Mouse (Mus musculus): ENCODE results near the gene Osmr.
"Not testable (repeated sequence)": the region's sequence is repeated elsewhere in the genome, so short reads cannot be mapped to it uniquely, and the experiment has no call there.

Osmr gene

DNA sequence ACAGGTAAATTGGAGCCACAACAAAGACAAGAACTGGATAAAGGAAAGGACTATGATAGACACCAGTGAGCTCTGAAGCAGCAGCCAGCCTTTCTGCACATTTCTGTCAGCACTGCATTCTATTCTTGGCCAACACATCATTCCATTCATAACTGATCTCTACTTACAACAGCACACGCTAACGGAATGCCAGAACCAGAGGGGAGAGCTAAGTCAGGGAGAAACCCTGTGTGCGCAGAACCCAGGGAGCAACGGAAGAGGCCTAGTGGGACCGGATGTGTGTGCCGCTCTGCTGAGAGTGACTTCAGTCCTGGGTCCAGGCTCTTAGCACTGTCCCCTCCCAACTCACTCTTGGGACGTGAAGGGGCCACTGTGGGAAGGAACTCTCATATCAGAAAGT, 13.2 kb downstream of the Osmr start:
- no peak for DNase-seq (ENCODE audit: low spot score in 2 of 2)

DNA sequence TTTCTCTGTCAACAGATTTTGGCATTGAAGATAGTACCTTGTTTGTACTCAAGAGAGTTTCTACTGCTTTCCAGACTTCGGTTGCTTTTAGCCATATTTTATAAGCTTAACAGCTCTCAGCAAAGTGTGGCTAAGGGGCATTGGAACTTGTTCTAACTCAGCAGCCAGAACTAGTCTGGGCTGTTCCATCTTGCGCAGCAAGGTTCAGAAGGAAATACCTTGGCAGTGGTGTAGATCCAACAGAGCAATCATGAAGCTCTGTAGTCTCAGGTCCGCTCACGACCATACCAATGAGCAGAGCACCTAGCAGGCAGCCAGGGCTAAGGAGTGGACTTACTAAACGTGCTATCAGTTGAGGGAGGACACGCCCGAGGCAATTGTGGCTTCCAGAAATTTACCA, 15.0 kb downstream of the Osmr start:
- no peak for DNase-seq (ENCODE audit: low spot score in 2 of 2)

DNA sequence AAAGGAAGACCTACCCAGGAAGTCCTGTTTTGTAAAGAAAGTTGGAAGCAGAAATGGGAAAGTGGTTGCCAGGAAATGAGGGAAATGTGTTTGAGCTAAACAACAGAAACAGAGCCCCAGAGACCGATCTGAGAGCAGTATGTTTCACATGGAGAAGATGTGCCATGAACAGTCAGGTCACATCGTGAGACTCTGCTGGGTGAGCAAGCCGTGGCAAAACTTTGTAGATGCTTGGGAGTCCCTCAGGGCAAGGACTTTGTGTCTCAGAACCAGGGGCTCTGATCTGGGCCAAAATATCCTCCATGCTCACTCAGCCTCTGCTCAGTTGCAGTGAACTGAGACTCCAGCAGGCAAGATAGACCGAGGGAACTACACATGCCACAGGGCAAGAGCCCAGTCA, 15.9 kb downstream of the Osmr start:
- DNase-seq (ENCODE audit: low spot score in 2 of 2) = no peak

DNA sequence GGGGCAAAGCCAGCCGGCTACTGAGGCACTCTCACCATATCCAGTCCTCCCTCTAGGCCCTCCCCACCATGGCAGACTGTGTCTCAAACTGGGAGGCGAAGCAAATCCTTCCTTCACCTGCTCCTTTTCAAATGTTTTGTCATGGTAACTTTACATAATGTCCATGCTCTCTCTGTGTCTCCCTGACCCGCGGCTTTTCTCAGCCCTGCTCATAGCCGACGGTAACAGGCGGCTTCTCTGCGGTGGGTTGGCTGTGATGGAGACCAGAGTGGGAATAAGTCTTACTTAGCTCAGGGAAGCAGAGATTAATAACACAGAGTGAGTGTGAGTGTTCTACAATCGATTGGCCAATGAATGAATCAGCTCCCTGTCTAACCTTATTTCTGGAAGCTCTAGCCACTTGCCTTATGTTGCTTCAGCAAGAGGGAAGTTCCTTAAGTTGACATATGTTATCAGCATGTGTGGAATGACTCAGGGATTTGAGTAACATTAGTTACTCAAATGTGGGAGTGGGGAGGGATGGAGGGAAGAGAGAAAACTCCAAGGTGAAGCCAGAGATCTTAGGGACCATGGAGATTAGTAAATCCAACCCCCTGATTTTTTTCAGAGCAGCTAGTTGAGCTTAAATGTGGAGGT, 17.4 kb downstream of the Osmr start:
- DNase-seq (ENCODE audit: low spot score in 2 of 2) = no peak

DNA sequence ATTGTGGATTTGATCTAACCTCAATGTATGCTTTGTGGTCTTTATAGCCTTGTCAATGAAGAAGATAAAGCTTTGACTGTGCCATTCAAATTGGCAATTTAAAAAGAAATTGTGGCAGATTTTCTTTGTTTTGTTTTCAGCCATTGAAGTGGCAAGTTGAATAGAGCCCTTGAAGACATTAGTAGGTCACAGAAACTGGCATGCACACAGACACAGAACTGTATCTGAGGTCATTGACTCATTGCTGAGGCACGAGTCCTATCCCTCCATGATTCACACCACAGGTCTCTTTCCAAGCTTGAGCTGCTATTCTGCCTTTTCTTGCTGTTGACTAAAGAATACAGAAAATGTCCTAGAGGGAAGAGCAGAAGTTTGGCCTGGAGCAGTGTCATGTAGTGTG, 24.9 kb downstream of the Osmr start:
- no peak for DNase-seq (ENCODE audit: low spot score in 2 of 2)

DNA sequence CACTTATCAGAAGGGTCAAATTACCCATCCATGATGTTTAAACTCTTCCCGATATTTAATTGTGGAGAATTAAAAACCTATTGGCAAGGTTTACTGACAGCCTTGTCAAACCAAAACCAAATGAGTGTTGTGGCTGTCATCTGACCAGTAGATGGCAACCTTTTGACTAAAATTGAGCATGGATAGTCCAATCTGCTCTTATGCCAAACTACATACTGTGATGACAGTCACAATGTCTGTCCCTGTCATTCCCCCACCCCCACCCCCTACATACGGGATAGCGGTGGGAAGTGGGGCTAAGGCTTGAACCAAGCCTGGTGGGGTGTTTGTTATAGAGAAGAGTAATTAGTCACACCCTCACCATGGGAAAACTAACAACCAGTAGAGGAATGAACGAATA, 34.6 kb downstream of the Osmr start:
- DNase-seq (ENCODE audit: low spot score in 2 of 2) = no peak

DNA sequence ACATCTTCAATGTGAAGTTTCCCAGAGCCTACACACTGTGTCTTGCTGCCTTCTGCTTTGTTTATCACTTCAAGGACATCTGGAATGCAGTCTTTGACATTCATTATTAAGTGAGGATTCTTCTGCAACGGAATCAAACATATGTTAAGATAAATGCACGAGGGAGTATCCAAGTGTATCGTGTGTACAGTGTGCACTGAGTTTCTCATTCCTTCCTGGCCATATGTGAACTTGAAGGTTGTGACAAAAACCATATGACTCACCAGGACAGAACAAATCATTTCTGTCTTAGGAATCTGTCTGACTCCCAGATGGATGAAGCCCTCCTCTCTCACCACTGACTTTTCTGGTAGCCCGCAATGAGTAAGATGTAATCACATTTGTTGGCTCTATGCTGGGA, 59.0 kb downstream of the Osmr start:
- no peak for DNase-seq (ENCODE audit: low spot score in 2 of 2)

DNA sequence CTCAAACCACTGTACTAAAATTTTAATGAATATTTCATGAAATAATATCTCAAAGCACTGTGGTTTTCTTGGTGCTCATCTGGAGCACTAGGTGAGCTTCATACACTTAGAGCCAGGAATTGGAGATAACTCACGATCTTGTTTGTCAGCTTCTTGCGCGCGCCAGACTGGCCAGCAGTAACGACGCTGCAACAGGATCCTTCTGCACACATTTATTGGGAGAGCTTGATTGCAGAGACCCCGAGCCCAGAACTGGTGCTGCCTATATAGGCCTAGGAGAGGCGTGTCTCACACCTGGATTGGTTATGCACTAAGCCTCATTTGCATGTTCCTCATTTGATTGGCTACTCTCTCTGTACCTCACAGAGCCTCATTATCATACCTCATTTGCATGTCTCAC, 73.6 kb downstream of the Osmr start:
- DNase-seq (ENCODE audit: low spot score in 2 of 2) = not testable (repeated sequence)

DNA sequence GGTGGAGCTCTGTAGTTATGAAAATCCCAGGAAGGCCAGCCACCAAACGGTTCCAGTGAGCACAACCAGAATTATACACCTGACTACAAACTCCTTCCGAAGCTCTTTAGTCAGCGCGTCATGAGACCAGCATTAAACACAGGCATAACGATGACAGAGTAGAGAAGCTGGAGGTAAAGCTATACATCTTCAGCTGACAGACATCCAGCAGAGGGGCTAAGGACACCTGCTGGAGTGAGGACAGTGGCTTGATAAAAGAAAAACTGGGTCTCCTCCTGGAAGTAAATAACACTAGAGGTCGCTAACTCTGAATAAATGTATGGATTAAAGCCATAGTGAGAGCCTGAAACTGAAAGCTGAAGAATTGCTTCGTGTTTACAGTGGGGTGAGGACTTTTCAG, 81.9 kb downstream of the Osmr start:
- DNase-seq (ENCODE audit: low spot score in 2 of 2) = no peak

DNA sequence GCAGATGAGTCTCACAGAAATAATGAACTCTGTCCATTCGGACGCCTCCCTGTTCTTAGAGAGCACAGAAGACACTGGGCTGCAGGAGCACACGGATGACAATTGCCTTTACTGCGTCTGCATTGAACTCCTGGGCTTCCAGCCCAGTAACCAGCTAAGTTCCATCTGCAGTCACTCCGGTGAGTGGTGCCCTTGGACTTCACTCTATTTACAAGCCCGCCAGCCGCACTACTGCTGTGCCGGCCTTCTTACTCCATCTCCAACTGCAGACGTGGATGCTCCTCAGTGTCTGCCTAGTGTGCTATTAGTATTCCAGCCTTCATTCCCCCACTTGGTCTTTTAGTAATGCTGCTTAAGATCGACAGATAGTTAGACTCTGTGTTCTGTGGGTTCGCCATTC, 83.1 kb downstream of the Osmr start:
- DNase-seq (ENCODE audit: low spot score in 2 of 2) = no peak

DNA sequence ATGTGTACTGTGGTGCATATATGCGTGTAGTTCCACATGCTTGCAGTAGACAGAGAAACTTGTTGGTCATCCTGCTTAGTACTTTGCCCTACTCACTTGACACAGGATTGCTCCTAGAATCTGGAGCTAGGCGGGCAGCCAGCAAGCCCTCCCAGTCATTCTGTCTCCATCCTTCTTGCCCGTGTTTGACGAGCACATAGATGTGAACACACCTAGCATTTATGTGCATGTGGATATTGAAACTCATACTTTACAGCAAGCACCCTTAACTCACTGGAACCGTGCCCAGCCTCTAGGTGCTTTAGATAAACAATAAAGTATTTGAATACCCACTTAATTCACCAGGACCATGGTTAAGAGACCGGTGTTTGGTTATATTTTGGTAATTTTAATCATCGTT, 84.8 kb downstream of the Osmr start:
- DNase-seq (ENCODE audit: low spot score in 2 of 2) = no peak

DNA sequence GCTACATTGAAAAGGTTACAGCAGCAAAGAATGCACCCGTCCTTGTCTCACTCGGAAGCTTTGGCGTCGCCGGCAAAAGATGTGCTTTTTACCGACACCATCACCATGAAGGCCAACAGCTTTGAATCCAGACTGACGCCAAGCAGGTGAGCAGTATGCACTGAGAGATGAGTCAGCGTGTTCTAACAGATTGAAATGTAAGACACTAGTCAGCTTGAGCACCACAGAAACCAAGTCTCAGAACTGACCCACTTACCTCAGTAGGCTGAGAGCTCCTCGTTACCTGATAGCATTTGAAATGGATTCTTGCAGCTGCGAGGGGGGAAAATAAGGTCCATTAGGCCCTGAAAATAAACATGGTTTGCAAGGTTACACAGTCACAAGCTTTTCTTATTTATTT, 87.5 kb downstream of the Osmr start:
- DNase-seq (ENCODE audit: low spot score in 2 of 2) = no peak

DNA sequence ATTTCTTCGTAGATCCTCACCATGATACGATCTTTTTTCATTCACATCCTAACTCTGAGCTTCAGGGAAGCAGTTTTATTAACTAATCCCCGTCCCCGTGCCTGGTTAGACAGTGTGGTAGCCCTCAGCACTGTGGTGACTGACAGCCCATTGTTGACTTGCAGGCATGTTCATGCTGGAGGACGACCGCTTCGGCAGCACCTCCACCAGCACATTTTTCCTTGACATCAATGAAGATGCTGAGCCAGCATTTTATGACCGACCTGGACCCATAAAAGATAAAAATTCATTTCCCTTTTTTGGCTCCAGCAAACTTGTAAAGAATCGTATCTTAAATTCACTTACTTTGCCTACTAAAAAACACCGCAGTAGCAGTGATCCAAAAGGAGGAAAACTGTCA, 88.6 kb downstream of the Osmr start:
- DNase-seq (ENCODE audit: low spot score in 2 of 2) = no peak

DNA sequence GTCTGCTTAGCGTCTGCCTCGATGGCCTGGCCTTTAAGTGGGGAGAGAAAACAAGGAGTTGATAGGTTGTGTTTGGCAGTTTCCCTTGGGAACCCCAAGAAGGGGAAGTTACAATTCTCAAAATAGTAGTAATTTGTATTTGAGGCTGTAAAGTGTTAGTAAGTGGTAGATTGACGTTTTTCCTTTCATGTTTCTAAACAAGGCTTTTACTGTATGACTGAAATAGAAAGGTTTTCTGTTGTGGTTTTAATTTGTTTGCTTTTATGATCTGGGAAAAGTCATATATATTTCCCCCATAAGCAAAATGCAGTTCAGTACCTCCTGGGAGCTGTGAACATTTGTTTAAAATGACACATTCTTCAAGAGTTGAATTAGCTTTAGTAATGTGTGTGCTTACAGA, 102.5 kb downstream of the Osmr start:
- DNase-seq (ENCODE audit: low spot score in 2 of 2) = no peak

All from right cerebral cortex, postnatal 10 days (tissue).